Mouse (Mus musculus) heart, adult 8-10 months (tissue): ENCODE measurements around the gene Olfr417. TPM values are rescaled to one million over a fixed set of nuclear protein-coding genes. Genes with fewer than 3 reads are reported as not detected.
"Not testable (repeated sequence)": the region's sequence is repeated elsewhere in the genome, so short reads cannot be mapped to it uniquely, and the experiment has no call there.

Source experiments
- DNase-seq: peaks from one replicate; pipeline ENCODE4 v3.0.0; 2022; ENCODE audit warnings: low spot score
- total RNA-seq, 4 experiments: library from RNA; stranded (reverse); gene quantifications; 2 replicates each; pipeline ENCODE4 v1.2.4; 2022

Olfr417 gene
- not detected for total RNA-seq

DNA sequence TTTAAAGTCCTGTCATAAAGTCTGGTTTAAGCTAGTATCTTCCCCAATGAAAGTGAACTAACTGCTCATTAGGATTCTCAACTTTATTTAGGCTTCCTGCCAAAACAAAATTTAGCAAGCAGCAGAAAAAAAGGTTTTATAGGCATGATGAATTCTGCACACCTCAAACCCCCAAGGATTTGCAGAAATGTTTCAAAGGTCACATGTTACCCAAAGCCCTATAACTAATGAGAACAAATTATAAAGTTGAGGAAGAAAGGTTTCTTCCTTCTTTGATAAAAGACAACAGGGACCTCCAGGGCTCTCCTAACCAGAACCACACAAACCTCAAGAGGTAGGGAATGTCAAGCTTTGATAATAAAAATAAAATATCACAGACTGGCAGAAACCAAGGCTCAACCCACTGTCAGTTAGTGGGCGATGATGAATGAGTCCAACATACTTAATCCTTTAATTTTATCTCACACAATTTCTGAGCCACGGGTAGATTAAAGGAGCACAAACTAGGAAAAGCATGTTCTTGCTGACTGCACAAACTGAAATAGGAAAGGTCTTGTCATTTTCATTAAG, at the start of gene Olfr417:
Gene Olfr417, plus strand, starts transcription at position 241 of the 570 bp plus-strand sequence.
- no peak for DNase-seq

DNA sequence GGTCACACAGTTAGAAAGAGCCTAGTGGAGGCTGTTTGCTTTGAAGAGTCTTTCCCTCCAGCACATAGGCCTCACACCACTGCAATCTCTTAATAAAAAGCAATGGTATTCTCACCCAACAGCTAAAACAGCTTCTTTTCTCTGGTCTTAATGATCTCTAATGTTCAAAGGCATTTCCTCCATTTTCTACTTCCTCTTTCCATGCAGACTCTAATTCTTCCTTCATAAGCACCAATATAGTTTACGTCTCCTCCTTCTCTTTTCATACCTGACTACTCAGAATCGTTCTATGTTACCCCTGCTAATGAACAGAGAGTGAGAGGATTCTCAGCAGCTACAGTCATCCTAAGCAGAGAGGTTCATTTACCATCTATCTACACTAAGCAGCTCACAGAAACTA, 47.6 kb upstream of the Olfr417 start:
- no peak for DNase-seq

DNA sequence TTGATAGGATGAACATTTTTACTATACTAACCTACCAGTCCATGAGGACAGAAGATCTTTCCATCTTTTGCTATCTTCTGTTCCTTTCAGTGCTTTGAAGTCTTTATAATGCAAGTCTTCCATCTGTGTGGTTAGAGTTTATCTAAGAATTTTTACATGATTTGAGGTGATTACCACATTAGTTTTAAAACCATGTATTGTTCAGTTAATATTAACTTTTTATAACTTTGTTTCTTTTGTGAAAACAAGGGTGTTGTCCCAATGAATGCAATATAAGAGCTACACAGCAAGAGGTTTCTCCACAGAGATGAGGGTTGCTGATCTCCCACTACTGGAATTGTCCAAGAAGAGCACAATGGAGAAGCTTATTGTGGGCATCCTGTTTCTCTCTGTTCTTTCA, 34.7 kb upstream of the Olfr417 start, which contains the start of gene Mptx1:
Gene Mptx1, plus strand, starts transcription at position 301 of the 400 bp plus-strand sequence.
- no peak for DNase-seq

DNA sequence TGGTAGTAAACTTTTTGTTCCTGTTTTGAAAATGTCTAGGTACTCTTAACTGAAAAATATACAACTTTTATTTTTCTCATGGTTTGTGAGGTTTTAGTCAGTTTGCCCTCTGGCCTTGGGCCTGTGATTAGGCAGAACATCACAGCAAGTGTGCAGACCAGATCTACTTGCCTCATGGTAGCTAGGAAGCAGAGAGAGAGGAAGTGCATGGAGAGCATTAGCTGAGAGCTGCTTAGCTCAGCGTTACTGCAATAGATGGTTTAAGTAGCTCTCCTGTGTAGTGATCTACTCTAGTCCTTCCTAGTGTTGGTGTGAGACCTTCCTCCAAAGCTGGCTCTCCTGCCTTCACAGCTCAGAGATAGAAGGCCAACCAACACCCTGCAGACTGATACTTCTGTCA, 11.3 kb upstream of the Olfr417 start:
- DNase-seq, result not testable (repeated sequence)

DNA sequence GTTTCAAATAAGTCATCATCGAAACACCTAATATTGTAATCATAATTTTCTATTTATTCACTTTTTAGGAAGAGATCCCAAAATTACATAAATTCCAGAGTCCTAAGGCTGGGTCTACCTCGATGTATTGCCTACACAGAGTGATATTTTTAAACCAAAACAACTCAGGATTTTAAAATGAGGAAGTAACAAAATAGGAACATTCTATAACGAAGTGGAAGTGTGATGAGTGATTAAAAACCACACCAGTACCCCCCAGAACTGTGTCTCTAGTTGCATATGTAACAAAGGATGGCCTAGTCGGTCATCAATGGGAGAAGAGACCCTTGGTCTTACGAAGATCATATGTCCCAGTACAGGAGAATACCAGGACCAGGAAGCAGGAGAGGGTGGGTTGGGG, 10.3 kb upstream of the Olfr417 start:
- no peak for DNase-seq

DNA sequence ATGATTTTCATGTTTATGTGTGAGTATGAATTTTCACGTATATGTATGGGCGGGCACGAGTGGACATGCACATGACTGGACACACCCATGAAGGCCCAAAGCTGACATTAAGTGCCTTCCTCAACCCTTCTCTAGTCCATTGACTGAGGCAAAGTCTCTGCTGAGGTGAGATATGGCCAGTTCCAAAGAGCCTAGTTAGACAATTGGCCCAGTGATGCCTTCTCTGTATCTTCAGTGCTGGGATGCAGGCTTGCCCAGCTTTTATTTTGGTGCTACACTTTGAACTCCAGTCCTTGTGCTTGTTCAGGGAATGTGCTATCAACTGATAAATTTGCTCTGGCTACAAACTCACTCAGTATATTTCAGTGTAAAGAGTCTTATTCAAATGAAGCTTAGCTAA, 8.9 kb downstream of the Olfr417 start:
- no peak for DNase-seq

DNA sequence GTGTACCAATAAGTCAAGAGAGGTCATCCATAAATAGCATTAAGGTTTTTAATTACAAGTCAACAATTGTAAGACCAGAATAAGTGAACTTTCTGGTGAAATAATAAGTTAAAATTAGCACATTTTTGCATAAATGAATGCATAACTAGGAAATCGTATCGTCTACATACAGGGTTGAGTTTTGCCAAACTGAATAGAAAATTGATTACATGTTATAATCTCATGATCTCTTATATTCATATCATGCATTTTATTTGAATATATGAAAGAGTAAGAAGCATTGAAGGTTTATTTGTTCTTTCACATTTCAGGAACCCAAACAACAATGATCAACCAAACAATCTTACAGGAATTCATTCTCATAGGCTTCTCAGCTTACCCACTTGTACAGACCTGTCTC, 25.8 kb downstream of the Olfr417 start, which contains the start of gene Olfr248:
Gene Olfr248, plus strand, starts transcription at position 301 of the 400 bp plus-strand sequence.
- no peak for DNase-seq

DNA sequence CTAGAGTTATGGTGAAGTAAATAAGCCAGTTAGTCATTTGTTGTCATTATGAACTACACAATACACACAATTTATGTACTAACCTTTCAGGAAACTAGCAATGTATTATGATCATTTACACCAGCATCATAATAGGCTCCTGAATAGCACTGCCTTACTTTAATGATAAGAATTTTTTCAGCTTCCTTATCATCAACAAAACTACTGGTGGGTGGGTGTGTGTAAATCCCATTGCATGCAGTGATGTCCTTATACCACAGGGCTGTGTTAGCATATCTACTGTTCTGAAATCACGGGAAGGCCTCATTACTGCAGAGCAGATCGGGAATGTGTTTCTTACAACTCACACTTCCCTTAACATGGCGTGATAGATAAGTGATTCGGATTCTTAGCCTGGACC, 58.0 kb downstream of the Olfr417 start:
- no peak for DNase-seq

DNA sequence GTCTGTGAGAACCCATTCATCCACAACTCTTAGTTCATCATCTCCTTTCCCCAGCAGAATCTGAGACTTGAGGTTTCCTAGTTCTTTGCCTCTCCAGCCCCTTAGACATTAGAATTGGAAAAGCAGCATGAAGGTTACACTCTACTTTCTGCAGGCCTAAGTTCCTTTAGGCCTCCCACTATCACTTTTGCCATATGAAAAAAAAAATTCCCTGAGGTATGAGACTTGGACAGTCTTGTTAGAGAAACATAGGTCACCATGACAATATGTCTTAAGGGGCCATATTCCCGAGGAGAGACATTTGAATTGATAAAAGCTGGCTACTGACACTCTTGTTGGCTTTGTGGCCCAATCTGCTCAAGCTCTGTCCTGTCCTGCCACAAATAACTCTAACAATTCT, 58.8 kb downstream of the Olfr417 start, which contains the start of gene Olfr414:
Gene Olfr414, plus strand, starts transcription at position 301 of the 400 bp plus-strand sequence.
- no peak for DNase-seq

Other genes starting within 250 kb of the Olfr417 start
- not detected for gene Olfr231, start 244.0 kb upstream of the Olfr417 start, total RNA-seq
- not detected for gene Olfr424, start 233.6 kb upstream of the Olfr417 start, total RNA-seq
- not detected for gene Olfr420, start 209.5 kb upstream of the Olfr417 start, total RNA-seq
- 10 to 100 TPM in 1 of 4 experiments, 1 to 10 TPM in 3; 8.1 to 10.7 (median 8.8) TPM for gene Spta1, start 192.3 kb upstream of the Olfr417 start, total RNA-seq
- not detected for gene Olfr419, start 113.1 kb upstream of the Olfr417 start, total RNA-seq
- gene Mptx1, start 34.6 kb upstream of the Olfr417 start, total RNA-seq, result not detected
- gene Olfr248, start 25.9 kb downstream of the Olfr417 start, total RNA-seq, result not detected
- gene Olfr414, start 58.9 kb downstream of the Olfr417 start, total RNA-seq, result not detected
- not detected for gene Olfr220, start 77.0 kb downstream of the Olfr417 start, total RNA-seq
- 1 to 10 TPM in 1 of 4 experiments, under 1 TPM in 3; 0.12 to 1.0 (median 0.18) TPM for gene Fmn2, start 136.7 kb downstream of the Olfr417 start, total RNA-seq